Mouse (Mus musculus) cerebellum, adult 8-10 months (tissue): ENCODE results near the gene Lta.

Experiments
- DNase-seq: peaks from one replicate; pipeline ENCODE4 v3.0.0; 2022

The Lta gene

GRCm38 (mm10) chr17:35205380-35205769 is 224 bp upstream of the Lta start:
- DNase-seq: no peak

GRCm38 (mm10) chr17:35202442-35202841 is 2.7 kb downstream of the Lta start:
- DNase-seq: no peak

- DNase-seq: no peak
Measured at GRCm38 (mm10) chr17:35201787-35202186, 3.4 kb downstream of the Lta start, which contains the start of gene Tnf. Gene Tnf (minus strand): TSS chr17:35202007.

- DNase-seq: no peak
Measured at GRCm38 (mm10) chr17:35201128-35201527, 4.0 kb downstream of the Lta start.

- no peak for DNase-seq
Measured at GRCm38 (mm10) chr17:35200398-35200797, 4.8 kb downstream of the Lta start.

- DNase-seq: no peak
Measured at GRCm38 (mm10) chr17:35198946-35199345, 6.2 kb downstream of the Lta start.

GRCm38 (mm10) chr17:35198029-35198428 is 7.1 kb downstream of the Lta start:
- no peak for DNase-seq

- no peak for DNase-seq
Measured at GRCm38 (mm10) chr17:35197126-35197525, 8.0 kb downstream of the Lta start.

GRCm38 (mm10) chr17:35196321-35196641 is 8.9 kb downstream of the Lta start:
- no peak for DNase-seq

GRCm38 (mm10) chr17:35195631-35196320 is 9.4 kb downstream of the Lta start:
- peak; percentile 45 for DNase-seq

GRCm38 (mm10) chr17:35194844-35195630 is 10.1 kb downstream of the Lta start:
- no peak for DNase-seq

- no peak for DNase-seq
Measured at GRCm38 (mm10) chr17:35193881-35194843, 11.0 kb downstream of the Lta start, which contains the start of gene Ltb. Gene Ltb (plus strand): TSS chr17:35194439.

GRCm38 (mm10) chr17:35192924-35193323 is 12.2 kb downstream of the Lta start:
- no peak for DNase-seq

GRCm38 (mm10) chr17:35191723-35192122 is 13.4 kb downstream of the Lta start:
- DNase-seq: no peak

- no peak for DNase-seq
Measured at GRCm38 (mm10) chr17:35190096-35190495, 15.1 kb downstream of the Lta start.

GRCm38 (mm10) chr17:35189186-35189585 is 16.0 kb downstream of the Lta start:
- DNase-seq: no peak

GRCm38 (mm10) chr17:35187959-35188610 is 17.1 kb downstream of the Lta start, which contains the start of gene Lst1:
Gene Lst1 (minus strand): TSS chr17:35188439.
- DNase-seq: no peak

GRCm38 (mm10) chr17:35187345-35187744 is 17.8 kb downstream of the Lta start:
- DNase-seq: no peak

GRCm38 (mm10) chr17:35186681-35187080 is 18.5 kb downstream of the Lta start:
- DNase-seq: no peak

GRCm38 (mm10) chr17:35185639-35186611 is 19.2 kb downstream of the Lta start:
- DNase-seq: no peak

GRCm38 (mm10) chr17:35180093-35180492 is 25.1 kb downstream of the Lta start:
- DNase-seq: no peak
